ENCODE assay signal across 23 mouse cellular contexts in genomic region chrX:103553605-103554004, GRCm38 (mm10).
DNase-seq lines count a peak whose midpoint lies in the region; ATAC-seq and TF ChIP-seq lines count a peak whose summit lies in the region.
"Had no signal": no experiment of that assay in that cellular context is flagged by ENCODE, and none has a peak within 500 bp of the region (broad histone marks: within the 10 kb centered on the region; RNA-seq: fewer than 3 reads in every experiment).

No protein-coding gene starts in this region.

- no peak for TF ChIP-seq POLR2A in bone marrow macrophage, adult 2 months (IDR thresholded peaks at IDR 0.05; ENCODE audit: borderline replicate concordance, low read depth, low read length)

- H3K36me3 ChIP-seq in midbrain, embryonic 10.5 days, result no peaks in the 10 kb centered on the region
- no peaks in the 10 kb centered on the region for H3K36me3 ChIP-seq in midbrain, embryonic 16.5 days (ENCODE audit: control insufficient read depth, insufficient read depth, low read length)
- H3K36me3 ChIP-seq in ES-E14 (ENCODE audit: control insufficient read depth, insufficient read depth, low read length, poor library complexity, severe bottlenecking), result no peaks in the 10 kb centered on the region
- no peaks in the 10 kb centered on the region for H3K36me3 ChIP-seq in hindbrain, embryonic 14.5 days (replicated peaks; ENCODE audit: control insufficient read depth, insufficient read depth)
- H3K36me3 ChIP-seq: heart, embryonic 10.5 days; heart, embryonic 13.5 days; hindbrain, embryonic 15.5 days had no signal

- no peak overlapping the region for H3K9ac ChIP-seq in midbrain, embryonic 16.5 days (ENCODE audit: low read depth, low read length)
- no peak overlapping the region for H3K9ac ChIP-seq in ES-E14 (ENCODE audit: insufficient read depth, low read depth, low read length, poor library complexity, severe bottlenecking)
- H3K9ac ChIP-seq in hindbrain, embryonic 14.5 days, result no peak overlapping the region
- H3K9ac ChIP-seq: heart, embryonic 13.5 days; hindbrain, embryonic 15.5 days had no signal

- H3K4me2 ChIP-seq in midbrain, embryonic 16.5 days (ENCODE audit: low read length), result no peak overlapping the region
- no peak overlapping the region for H3K4me2 ChIP-seq in hindbrain, embryonic 14.5 days (replicated peaks)
- H3K4me2 ChIP-seq: heart, embryonic 13.5 days; hindbrain, embryonic 15.5 days had no signal

- H3K4me1 ChIP-seq in midbrain, embryonic 10.5 days, result peaks cover 33% of the 10 kb centered on the region
- H3K4me1 ChIP-seq in midbrain, embryonic 16.5 days (ENCODE audit: control insufficient read depth, insufficient read depth, low read length), result no peaks in the 10 kb centered on the region; the same call in none of the 2 replicates
- 0 out of 4 replicates have a peak, but pooled peaks cover 0 to 2% of the 10 kb centered on the region in 2 experiments for H3K4me1 ChIP-seq in ES-E14 (ENCODE audit: control insufficient read depth in 2 of 2, insufficient read depth in 2 of 2, low read length in 2 of 2, poor library complexity in 1 of 2)
- H3K4me1 ChIP-seq in bone marrow macrophage, adult 2 months (ENCODE audit: control insufficient read depth, insufficient read depth, low read length), result peaks cover 59% of the 10 kb centered on the region
- peaks cover 10% of the 10 kb centered on the region; the same call in 1 of the 2 replicates for H3K4me1 ChIP-seq in hindbrain, embryonic 14.5 days (replicated peaks; ENCODE audit: control insufficient read depth, insufficient read depth, low read length)

- TF ChIP-seq CTCF in bone marrow macrophage, adult 2 months (IDR thresholded peaks at IDR 0.05; ENCODE audit: low read depth, low read length), result no peak

- no peaks in the 10 kb centered on the region for H3K9me3 ChIP-seq in midbrain, embryonic 10.5 days (replicated peaks)
- no peaks in the 10 kb centered on the region for H3K9me3 ChIP-seq in midbrain, embryonic 16.5 days (replicated peaks; ENCODE audit: control insufficient read depth, low read length, poor library complexity, severe bottlenecking)
- no peaks in the 10 kb centered on the region for H3K9me3 ChIP-seq in ES-E14 (ENCODE audit: control insufficient read depth, insufficient read depth, low read depth, low read length)
- no peaks in the 10 kb centered on the region for H3K9me3 ChIP-seq in hindbrain, embryonic 14.5 days (ENCODE audit: control insufficient read depth, low read length)
- H3K9me3 ChIP-seq: heart, embryonic 10.5 days; heart, embryonic 13.5 days; hindbrain, embryonic 15.5 days had no signal

- no peaks in the 10 kb centered on the region for H3K27me3 ChIP-seq in midbrain, embryonic 10.5 days (ENCODE audit: low read depth, poor library complexity, severe bottlenecking)
- no peaks in the 10 kb centered on the region for H3K27me3 ChIP-seq in midbrain, embryonic 16.5 days (ENCODE audit: control insufficient read depth, insufficient read depth, low read depth, low read length)
- H3K27me3 ChIP-seq in hindbrain, embryonic 14.5 days (ENCODE audit: control insufficient read depth, insufficient read depth, low read length), result no peaks in the 10 kb centered on the region
- H3K27me3 ChIP-seq: CH12.LX; heart, embryonic 13.5 days; hindbrain, embryonic 15.5 days had no signal

- in situ Hi-C loops in ES-E14 (cut with MboI; ENCODE audit: low sequenced_read_pairs in 2 of 2, unreplicated experiment in 2 of 2), result no loop called here

- H3K4me3 ChIP-seq in midbrain, embryonic 10.5 days, result no peak overlapping the region
- H3K4me3 ChIP-seq in midbrain, embryonic 16.5 days (ENCODE audit: low read depth, low read length), result no peak overlapping the region
- H3K4me3 ChIP-seq in ES-E14 (ENCODE audit: insufficient read depth in 1 of 2, low read depth in 1 of 2, low read length in 2 of 2, poor library complexity in 1 of 2, severe bottlenecking in 1 of 2), result no peak overlapping the region
- H3K4me3 ChIP-seq in bone marrow macrophage, adult 2 months (ENCODE audit: insufficient read depth, low read length), result no peak overlapping the region
- no peak overlapping the region for H3K4me3 ChIP-seq in hindbrain, embryonic 14.5 days (replicated peaks; ENCODE audit: low read length)
- H3K4me3 ChIP-seq: heart, adult 2 months; heart, embryonic 10.5 days; heart, embryonic 13.5 days; hindbrain, embryonic 15.5 days had no signal

- peak overlapping the region; percentile 85; the same call in 1 of the 2 replicates for H3K27ac ChIP-seq in midbrain, embryonic 10.5 days (replicated peaks)
- no peak overlapping the region for H3K27ac ChIP-seq in midbrain, embryonic 16.5 days (ENCODE audit: low read length)
- H3K27ac ChIP-seq in ES-E14 (ENCODE audit: insufficient read depth, low read depth, low read length, poor library complexity, severe bottlenecking), result no peak overlapping the region
- peak overlapping the region; percentile 81 for H3K27ac ChIP-seq in bone marrow macrophage, adult 2 months (ENCODE audit: insufficient read depth, low read depth, low read length)
- no peak overlapping the region for H3K27ac ChIP-seq in hindbrain, embryonic 14.5 days
- H3K27ac ChIP-seq: heart, adult 2 months; heart, embryonic 10.5 days; heart, embryonic 13.5 days; hindbrain, embryonic 15.5 days had no signal

- no peak for ATAC-seq in midbrain, embryonic 16.5 days
- ATAC-seq in frontal cortex, adult (ENCODE audit: low TSS enrichment), result no peak
- no peak for ATAC-seq in hindbrain, embryonic 14.5 days (ENCODE audit: low FRiP score)
- ATAC-seq: forebrain, embryonic 14.5 days had no signal

- DNase-seq in midbrain, embryonic 10.5 days (ENCODE audit: low spot score), result no peak
- peak; percentile 28 for DNase-seq in ES-E14 (ENCODE audit: low read depth, low spot score)
- DNase-seq in natural killer cell, adult 2 months (ENCODE audit: low spot score in 2 of 2), result no peak
- DNase-seq in hindbrain, embryonic 14.5 days (ENCODE audit: low spot score), result no peak
- DNase-seq: adrenal gland, adult 2 months; adrenal gland, postnatal 14 days; B cell, adult 2 months; cerebellum, adult 18-20 months; cerebellum, adult 9-10 months; cerebellum, postnatal 14 days; gastrocnemius, postnatal 10 days; gastrocnemius, postnatal 36 days; heart, adult 2 months; heart, postnatal 14 days; heart, postnatal 4 days had no signal

- 86% methylated on average over 3 of the region's 3 CpGs for WGBS in midbrain, embryonic 10.5 days
- 86% methylated on average over 3 of the region's 3 CpGs for WGBS in midbrain, embryonic 16.5 days
- 77% methylated on average over 3 of the region's 3 CpGs for WGBS in hindbrain, embryonic 14.5 days

TF ChIP-seq in ES-E14, 5 proteins besides CTCF, POLR2A, EP300 and RAD21:
- TF ChIP-seq ZC3H11A (IDR thresholded peaks at IDR 0.05; ENCODE audit: borderline replicate concordance, low read depth, low read length) (no peak), CHD2 (IDR thresholded peaks at IDR 0.05; ENCODE audit: low read depth, low read length) (no peak), HCFC1 (IDR thresholded peaks at IDR 0.05; ENCODE audit: borderline replicate concordance, insufficient read depth, low read length) (no peak), ZNF384 (IDR thresholded peaks at IDR 0.05; ENCODE audit: low read depth, low read length) (no peak), MAFK (IDR thresholded peaks at IDR 0.05; ENCODE audit: insufficient read depth, low read depth, low read length) (no peak)

Comparison
In these comparisons a context has a peak if more than half of its experiments do, and no peak if none do; other contexts are left out.
1. H3K27ac ChIP-seq: peak in midbrain, embryonic 10.5 days (single experiment) and bone marrow macrophage, adult 2 months (single experiment); none in midbrain, embryonic 16.5 days (single experiment), ES-E14 (single experiment) and hindbrain, embryonic 14.5 days (single experiment).